Mouse (Mus musculus) T-helper 2 cell (primary cell): ENCODE results near the gene Meaf6.

ENCODE experiments used
- in situ Hi-C: fragments of 300-600 bp; cut with MboI, MseI; formaldehyde crosslinking; loops from one replicate; pipeline ENCODE4 v1.15.1; 2025; ENCODE audit warnings: high pct_unique_total_duplicates

Meaf6 gene

DNA sequence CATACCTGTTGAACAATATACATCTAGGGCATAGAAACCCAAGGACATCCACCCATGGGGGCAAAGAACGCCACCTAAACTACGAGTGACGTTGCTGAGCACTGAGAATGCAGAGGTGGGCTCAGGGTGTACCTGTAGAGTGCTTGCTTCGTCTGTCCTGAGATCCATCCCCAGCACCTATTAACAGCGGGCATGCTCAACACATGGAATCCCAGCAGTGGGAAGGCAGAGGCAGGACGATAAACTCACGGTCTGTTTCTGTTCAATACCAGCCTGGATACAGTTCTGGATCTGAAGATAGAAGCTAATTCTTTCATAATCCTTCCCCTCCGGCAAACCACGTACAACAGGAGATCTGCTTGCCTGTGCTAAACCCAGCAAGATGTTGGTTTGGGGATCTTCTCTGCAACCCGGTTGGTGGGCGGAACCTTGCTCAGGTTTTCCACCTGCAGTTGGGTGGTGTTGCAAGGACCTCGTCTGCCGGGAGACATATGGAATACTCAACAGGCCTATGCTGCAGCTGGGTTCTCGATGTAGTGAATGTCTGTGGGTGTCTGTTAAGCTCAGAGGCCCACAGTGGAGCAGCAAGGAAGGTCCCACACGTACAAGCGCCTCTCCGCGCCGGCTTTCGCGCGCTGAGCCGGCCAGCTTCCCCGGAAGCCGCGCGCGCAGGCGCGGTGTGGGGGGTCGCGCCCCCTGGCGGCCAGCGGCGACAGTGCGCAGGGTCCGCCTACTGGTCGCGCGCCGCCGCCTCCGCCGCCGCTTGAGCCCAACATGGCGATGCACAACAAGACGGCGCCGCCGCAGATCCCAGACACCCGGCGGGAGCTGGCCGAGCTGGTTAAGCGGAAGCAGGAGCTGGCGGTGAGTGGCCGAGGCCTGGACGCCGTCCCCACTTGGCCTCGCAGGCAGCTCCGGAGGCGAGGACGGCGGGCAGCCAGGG is at the start of gene Meaf6:
Gene Meaf6, plus strand, starts transcription at position 732 of the 943 bp plus-strand sequence.
- in situ Hi-C loops, result no loop called here

GRCm38 (mm10) chr4:125044454-125044853 is 40.5 kb upstream of the Meaf6 start:
- in situ Hi-C loops, result loop anchor here (25.0 kb wide), 1 partner anchor 1582 kb away; no protein-coding TSS in a partner anchor

DNA sequence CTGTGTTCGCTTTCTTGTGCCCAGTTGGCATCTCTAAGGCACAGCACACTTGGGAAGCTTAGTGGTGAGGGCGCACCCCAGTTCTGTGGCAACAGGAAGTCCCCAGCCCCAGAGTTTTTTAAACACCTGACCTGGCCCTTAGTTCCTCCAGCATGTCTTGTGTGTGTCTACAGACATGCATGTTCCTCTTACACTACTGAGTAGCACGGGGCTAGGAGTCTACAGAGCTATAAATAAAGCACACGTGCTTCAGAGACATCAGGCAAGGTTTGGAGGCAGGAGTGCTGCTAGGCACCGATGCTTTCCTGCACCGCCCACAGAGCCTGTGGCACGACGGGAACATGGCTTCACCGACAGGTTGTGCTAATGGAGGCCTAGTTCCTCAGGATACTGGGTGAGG is 29.5 kb upstream of the Meaf6 start:
- in situ Hi-C loops, result no loop called here

DNA sequence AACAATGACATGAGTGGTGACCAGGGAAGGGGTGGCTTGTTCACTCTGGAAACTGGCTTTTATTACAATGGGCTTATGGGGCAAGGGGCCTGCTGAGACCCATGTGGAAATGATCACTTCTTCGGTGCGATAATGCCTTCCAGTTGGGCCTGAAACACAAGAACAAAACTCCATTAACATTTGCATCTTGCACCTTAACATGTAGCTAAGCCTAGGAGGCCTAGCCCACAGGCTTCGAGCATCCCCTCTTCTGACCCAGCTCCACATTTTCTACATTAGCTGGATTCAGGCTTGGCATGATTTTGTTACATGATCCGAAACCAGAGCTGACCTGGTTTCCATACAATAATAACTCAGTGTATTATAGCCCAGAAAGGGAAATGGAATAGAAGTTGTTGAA is 28.5 kb upstream of the Meaf6 start:
- in situ Hi-C loops, result no loop called here

DNA sequence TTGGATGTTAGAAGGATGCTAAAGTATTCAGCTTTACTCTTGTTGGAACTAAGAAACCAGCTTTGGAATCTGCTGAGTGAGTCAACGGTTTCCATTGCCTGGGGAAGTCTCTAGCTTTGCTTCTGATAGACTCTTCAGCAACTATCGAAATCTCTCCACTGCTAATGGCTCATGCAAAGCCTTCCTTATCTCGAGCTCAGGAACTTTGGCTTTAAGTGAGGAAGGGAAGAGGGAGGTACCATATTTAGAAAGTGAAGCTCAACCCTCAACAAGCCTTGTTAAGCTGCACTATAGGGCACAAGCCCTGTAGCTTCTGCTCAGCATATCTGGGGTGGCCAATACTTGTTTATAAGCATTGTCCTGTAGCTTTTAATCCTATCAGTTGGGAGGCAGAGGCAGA is 27.7 kb upstream of the Meaf6 start:
- in situ Hi-C loops, result no loop called here

GRCm38 (mm10) chr4:125058033-125058432 is 26.9 kb upstream of the Meaf6 start:
- in situ Hi-C loops, result no loop called here

DNA sequence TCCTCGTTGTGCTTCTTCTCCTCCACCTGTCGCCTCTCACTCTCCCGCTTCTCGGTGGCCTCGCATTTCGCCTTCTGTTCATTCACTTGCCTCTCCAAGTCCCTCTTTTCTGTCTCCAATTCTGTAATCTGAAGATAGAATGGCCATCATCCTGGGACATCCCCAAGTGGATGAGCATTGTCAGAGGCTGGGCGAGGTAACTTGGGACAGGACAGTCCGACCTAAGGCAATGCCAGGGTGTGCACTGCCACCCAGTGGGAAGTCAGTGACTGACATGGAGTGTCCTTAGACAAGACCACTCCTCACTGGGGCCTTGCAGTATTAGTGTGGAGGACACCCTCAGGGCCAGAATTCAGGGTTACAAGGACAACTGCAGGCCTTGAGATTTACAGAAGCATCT is 25.9 kb upstream of the Meaf6 start:
- in situ Hi-C loops, result no loop called here

DNA sequence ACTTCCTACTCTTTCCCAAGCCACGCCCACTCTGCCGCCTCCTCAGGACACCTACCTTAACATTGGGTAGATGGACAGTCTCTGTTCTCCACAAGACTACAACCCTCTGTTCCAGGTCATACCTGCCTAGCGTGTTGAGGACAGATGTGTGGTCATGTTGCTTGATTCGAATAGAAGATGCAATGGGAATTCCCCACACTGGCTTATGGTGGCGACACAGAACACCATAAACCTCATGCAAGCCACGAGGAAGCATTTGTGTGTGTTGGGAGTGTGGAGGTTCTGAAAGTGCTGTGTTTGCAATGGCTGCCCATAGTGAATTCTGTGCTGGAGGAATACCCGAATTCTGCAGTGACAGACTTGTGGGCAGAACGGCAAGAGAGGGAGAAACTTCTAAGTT is 21.1 kb upstream of the Meaf6 start:
- in situ Hi-C loops, result no loop called here

GRCm38 (mm10) chr4:125065517-125066307 is 19.2 kb upstream of the Meaf6 start, which contains the start of gene Dnali1:
Gene Dnali1 (minus strand): TSS chr4:125065703.
- in situ Hi-C loops, result loop anchor here (5.0 kb wide), 2 partner anchors 33 to 62 kb away; partner anchors contain the start of gene Zc3h12a

- in situ Hi-C loops, result loop anchor here (5.0 kb wide), 2 partner anchors 34 to 61 kb away; partner anchors contain the start of gene Zc3h12a
Observed at GRCm38 (mm10) chr4:125066490-125067370, 18.2 kb upstream of the Meaf6 start, which contains the start of gene Snip1. Gene Snip1 (plus strand): TSS chr4:125066672.

DNA sequence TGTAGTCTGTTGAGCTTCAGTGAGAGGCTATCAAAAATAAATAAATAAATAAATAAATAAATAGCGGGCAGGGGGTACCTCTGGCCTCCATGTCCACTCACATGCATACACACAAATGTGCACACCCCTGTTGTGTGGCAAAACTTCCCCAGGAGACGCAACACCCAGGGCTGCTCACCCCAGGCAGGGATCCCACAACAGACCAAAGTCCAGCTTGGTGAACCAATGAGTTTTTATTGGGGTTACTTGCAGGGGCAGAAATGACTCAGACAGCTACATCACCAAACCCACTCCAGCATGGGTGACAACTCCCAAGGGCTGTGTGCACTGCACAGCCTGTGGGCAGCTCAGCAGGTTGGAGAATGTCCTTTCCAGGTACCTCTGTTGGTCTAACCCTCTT is 7.2 kb upstream of the Meaf6 start:
- in situ Hi-C loops, result no loop called here

DNA sequence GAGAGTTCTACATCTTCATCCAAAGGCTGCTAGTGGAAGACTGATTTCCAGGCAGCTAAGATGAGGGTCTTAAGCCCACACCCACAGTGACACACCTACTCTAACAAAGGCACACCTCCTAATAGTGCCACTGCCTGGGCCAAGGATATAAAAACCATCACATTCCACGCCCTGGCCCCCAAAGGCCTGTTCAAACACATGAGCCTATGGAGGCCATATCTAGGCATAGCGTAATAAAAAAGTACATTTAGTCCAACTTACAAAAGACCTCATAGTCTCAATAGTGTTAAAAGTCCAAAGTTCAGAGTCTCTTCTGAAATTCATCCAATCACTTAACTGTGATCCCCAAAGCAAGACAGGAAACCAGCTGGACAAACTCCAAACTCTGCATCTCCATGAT is 6.2 kb upstream of the Meaf6 start:
- in situ Hi-C loops, result no loop called here

- in situ Hi-C loops, result no loop called here
Observed at GRCm38 (mm10) chr4:125085346-125085841, 460 bp downstream of the Meaf6 start.

DNA sequence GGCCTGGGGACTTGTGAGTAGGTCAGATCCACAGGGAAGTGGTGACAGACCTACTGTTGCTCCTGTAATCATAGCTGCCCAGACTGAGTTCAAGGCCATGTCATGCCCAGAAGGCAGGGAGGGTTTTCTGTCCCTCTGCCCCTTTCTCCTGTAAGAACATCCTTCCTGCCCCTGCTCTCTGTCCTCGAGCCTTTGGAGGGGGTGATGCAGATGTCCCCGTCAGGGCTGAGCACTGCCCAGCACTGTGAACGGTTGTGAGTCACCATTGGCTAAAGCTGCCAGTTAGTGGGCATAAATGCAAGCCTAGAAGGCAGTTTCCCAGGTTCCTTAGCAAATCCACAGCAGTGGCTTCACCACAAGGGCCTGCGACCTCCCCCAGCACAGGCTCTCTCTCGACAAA is 8.1 kb downstream of the Meaf6 start:
- in situ Hi-C loops, result no loop called here

- in situ Hi-C loops, result loop anchor here (5.0 kb wide), 1 partner anchor 154 kb away; no protein-coding TSS in a partner anchor
Observed at GRCm38 (mm10) chr4:125096066-125096465, 11.1 kb downstream of the Meaf6 start.

- in situ Hi-C loops, result loop anchor here (5.0 kb wide), 1 partner anchor 155 kb away; no protein-coding TSS in a partner anchor
Observed at GRCm38 (mm10) chr4:125097412-125097811, 12.5 kb downstream of the Meaf6 start.

GRCm38 (mm10) chr4:125099458-125099857 is 14.5 kb downstream of the Meaf6 start:
- in situ Hi-C loops, result loop anchor here (5.0 kb wide), 1 partner anchor 157 kb away; no protein-coding TSS in a partner anchor

DNA sequence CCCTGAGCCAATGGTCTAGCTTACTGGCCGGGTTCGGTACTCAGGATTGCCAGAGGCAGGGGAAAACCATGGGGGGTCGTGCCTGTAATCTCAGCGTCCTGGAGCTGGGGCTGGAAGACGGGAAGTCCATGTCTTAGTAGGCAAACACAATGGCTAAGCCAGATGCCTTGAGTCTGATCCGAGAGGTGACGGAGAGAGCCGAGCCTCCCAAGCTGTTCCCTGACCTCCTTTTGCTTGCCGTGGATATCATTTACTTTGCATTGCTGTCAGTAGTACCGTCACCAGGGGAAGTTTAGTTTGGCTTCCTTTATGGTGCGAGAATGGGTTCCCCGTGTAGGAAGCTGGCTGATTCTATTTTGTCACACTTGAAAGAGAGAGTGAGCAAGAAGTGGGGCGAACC is 16.4 kb downstream of the Meaf6 start:
- in situ Hi-C loops, result no loop called here

DNA sequence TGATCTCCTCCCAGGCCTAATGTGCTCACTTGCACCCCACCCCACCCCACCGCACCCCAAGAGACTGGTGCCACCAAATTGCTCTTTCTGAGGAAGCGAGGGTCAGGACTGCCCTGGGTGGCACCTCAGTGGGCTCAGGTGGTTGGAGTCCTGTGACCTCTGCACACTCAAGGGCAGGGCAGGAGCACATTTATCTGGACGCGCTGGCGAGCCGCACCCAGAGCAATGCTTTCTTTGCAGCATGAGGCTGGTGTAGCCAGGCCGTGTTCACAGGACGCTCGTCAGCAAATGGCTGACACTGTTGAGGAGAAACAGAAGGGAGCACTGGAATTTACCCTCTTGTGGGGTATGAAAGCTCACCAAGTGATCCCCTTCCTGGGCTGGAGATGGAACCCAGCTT is 20.4 kb downstream of the Meaf6 start:
- in situ Hi-C loops, result no loop called here

DNA sequence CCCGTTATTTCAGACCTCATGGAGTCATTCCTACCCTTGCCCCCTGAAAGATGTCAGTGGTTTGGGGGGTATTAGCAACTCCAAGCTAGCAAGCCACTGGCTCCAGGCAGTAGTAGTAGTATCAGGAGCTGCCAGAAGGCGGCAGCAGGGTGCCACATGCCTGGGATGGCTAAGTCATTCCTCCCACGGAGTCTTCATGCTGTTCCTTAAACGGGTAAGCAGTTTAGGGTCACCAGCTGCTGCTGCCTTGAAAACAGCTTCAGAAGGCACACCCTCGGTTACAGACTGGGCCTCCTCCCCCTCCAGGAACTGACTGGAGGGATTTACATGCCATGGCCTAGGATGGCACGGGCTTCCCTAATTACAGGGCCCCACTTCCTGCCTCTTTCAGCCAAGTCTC is 29.7 kb downstream of the Meaf6 start:
- in situ Hi-C loops, result no loop called here

DNA sequence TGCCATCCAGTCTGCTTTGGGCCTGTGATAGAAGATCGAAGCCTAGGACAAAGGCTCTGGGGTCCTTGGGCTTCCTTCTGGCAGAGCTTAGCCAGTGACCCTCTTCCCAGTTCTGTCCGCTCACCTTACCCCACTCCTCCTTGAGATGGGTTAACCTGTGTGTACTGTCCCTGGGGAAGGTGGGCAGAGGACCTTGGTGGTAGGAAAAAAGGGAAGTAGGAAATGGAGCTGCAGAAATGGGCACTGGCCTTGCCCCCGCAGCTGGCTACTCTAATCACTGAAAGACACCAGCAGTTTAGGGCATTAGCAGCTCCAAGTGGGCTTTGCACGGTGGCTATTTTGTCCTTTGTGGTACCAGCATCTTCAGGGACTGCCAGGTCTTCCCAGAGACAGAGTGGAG is 30.1 kb downstream of the Meaf6 start:
- in situ Hi-C loops, result no loop called here
